Mouse (Mus musculus) fat pad, adult 2 months (tissue): ENCODE results near the gene Timm13.
A peak's percentile ranks its signal among the peaks of the same experiment; 100 is the strongest.

ENCODE experiments used
- DNase-seq: peaks from one replicate; pipeline ENCODE4 v3.0.0-alpha.2; 2011; ENCODE audit warnings: low read depth, low spot score; ENCODE audit errors: extremely low read depth

Gene Timm13

GRCm38 (mm10) chr10:80909375-80910162 is 8.8 kb upstream of the Timm13 start:
- no peak for DNase-seq

DNA sequence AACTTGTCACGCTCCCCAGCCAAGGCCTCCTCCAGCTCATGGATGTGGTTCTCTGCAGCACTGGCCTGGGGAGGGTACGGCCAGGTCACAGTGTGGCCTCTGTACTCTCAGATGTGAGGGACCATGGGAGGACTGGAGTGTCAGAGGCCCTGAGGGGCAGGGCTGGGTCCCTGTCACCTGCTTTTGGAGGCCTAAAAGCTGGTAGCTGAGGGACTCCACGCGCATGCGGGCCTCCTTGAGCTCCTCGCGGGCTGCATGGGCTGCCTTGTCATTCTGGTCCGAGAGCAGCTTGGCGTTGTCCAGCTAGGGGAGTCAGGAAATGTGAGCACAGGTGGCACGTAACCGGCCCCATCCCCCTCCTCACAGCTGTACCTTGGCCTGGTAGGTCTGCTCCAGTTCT is 3.9 kb upstream of the Timm13 start:
- DNase-seq = no peak

DNA sequence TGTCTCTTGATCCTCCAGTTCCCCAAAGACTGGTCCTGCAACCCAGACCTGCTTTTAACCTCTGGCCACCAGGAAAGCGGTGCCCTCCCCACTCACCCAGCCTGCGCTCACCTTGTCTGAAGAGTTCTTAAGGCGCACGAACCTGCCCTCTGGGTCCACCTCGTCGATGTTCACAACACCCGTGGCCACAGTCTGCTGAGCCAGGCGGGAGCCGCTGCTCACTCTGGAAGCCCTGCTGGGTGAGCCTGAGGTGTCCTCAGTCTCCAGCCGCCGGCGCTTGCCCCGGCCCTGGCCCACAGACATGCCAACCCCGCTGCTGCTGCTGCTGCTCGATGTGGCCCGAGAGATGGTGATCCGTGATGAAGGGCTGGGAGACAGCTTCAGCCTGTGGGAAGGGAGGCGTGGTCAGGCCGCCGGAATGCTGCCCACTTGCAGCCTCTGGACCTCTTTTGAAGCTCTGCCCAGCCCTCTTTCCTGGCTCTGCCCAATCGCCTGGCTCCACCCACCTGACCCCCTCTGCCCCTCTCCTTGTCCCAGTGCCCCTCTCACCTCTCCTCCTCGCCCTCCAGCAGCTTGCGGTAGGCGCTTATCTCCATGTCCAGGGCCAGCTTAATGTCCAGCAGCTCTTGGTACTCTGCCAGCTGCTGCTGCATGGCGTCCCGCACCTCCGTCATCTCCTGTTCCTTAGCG is 3.4 kb upstream of the Timm13 start:
- no peak for DNase-seq

DNA sequence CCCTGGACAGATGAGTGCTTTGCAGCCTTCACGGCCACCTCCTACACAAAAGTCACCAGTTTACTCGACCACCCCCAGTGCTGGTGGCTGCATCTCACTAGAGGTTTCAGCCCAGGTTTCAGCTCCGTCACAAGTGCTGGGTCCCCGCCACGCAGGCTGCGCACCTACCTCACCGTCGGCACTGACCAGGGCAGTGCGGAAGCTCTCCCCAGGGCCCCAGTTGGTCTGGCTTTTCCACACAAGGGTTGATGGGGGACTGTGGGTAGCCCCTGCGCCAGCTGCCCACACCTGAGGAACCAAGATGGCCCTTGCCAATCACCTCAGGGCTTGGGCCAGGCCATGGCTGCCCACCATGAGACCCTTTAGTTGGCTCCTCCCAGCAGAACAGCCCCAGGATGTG is 2.5 kb upstream of the Timm13 start:
- DNase-seq = no peak

GRCm38 (mm10) chr10:80902273-80902940 is 1.6 kb upstream of the Timm13 start:
- DNase-seq = no peak

DNA sequence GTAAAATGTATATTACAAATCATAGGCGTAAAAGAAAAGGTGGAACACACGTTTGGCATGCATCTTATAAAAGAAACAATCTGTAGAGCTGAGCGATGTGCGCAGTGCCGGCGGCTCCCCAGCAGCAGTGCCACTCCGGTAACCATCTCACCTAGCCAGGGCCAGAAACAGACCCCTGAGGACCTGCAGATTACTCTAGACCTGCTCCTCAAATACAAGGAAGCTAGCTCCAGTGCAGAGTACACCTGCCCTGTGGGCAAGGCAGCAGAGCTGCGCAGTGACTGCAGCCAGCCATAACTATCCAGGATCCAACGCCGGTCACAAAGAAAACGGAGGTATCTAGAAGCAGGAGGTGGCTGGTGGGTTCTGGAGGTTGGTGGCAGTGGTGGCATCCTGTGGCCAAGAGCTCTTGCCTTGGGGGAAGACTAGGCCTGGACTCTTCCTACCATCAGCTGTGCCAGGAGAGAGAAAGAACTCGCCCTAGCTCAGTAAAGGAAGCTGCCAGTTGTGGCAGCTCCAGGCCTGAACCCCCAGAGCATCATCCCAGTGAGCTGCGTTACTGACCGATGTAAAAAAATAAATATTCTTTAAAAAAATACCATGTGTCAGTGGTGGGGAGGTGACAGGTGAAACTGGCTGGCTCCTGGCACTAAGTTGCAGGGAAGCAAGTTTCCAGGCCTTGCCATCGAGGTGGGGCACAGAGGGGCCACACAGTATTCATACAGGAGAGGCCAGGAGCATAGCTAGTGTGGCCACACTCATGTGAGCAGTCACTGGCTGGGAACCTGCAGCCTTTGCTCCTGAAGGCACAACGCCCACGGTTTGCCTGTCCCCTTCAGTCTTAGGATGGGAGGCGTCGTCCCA is 872 bp upstream of the Timm13 start:
- DNase-seq = no peak

GRCm38 (mm10) chr10:80899591-80900317 is 1.0 kb downstream of the Timm13 start:
- no peak for DNase-seq

DNA sequence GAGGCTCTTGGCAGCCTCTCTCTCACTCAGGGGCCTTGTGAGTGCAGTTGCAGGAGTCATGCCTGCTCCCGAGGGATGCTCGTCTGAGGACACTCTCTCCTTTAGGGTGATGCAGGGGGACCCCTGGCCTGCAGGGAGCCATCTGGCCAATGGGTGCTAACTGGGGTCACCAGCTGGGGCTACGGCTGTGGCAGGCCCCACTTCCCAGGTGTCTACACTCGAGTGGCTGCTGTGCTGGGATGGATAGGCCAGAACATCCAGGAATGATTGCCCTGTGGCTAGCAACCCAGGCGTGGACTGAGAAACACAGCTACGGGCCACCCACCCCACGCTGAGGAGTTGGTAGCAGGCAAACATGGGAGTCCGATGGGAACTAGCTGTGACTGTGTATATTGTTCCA is 1.7 kb downstream of the Timm13 start:
- no peak for DNase-seq

DNA sequence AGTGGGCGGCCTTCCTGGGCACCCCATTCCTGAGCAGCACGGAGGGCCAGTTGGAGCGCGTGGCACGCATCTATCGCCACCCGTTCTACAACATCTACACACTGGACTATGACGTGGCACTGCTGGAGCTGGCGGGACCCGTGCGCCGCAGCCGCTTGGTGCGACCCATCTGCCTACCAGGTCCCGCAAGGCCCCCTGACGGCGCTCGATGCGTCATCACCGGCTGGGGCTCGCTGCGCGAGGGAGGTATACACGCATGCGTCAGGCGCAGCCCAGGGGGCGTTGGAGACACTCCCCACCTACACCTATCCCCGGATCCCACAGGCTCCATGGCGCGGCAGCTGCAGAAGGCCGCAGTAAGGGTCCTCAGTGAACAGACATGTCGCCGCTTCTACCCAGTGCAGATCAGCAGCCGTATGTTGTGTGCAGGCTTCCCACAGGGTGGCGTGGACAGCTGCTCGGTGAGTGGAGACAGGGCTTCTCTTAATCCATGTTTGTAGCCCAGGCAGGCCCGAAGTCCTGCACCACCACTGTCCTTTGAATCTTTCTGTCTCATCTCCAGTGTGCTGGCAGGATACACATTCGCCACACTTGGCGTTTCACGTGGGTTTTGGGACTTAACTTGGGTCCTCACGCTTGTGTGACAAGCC is 2.8 kb downstream of the Timm13 start:
- no peak for DNase-seq

- no peak for DNase-seq
These were observed 3.9 kb downstream of the Timm13 start for GRCm38 (mm10) chr10:80896581-80897485.

DNA sequence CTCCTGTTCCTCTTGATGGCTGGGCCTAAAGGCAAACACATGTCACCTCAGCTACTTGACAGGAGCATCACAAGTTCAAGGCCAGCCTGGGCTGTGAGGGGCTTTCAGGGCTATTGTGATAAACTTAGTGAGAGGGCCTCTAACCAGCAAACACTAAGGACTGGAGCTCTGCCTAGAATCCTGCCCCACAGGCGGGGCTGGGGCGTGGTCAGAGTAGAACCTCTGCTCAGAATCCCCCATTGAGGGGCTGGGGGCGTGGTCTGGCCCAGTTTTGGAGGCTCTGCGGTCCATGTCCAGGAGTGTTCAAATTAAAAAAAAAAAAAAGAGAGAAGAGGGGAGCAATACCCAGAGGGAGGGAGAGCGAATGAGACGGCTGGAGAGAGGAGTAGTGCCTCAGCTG is 5.1 kb downstream of the Timm13 start:
- no peak for DNase-seq

DNA sequence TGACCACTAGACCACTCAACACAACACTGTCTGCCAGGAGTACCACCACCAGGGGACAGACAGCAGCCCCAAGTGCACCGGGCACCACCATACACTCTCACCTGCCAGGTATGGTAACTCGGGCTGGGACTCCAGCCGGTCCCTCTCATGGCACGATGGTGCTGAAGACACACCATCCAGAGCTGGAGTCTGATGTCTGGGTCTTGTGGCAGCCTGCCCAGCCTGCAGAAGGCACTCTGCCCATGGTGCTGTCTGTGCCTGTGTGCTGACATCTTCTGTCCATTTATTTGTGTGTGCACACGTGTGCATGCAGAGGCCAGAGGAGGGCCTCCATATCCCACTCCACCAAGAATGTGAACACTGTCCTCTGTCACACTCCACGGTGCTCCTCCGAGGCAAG is 5.7 kb downstream of the Timm13 start:
- no peak for DNase-seq

- peak; percentile 13 for DNase-seq
These were observed 13.6 kb downstream of the Timm13 start for GRCm38 (mm10) chr10:80887181-80887580.

GRCm38 (mm10) chr10:80881301-80881700 is 19.5 kb downstream of the Timm13 start:
- DNase-seq = no peak

DNA sequence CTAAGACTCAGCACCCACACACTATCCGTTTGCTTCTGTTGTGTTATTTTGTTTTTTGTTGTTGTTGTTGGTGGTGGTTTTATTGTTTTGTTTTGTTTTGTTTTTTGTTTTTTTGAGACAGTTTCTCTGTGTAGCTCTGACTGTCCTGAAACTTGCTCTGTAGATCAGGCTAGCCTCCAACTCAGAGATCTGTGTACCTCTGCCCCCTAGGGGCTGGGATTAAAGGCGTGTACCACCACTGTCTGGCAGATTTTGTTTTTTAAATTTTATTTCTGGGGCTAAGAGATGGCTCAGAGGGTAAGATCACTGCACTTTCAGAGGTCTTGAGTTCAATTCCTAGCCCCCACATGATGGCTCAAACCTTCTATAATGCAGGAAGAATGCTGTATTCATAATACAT is 19.9 kb downstream of the Timm13 start:
- no peak for DNase-seq

GRCm38 (mm10) chr10:80880131-80880641 is 20.6 kb downstream of the Timm13 start:
- DNase-seq = no peak

DNA sequence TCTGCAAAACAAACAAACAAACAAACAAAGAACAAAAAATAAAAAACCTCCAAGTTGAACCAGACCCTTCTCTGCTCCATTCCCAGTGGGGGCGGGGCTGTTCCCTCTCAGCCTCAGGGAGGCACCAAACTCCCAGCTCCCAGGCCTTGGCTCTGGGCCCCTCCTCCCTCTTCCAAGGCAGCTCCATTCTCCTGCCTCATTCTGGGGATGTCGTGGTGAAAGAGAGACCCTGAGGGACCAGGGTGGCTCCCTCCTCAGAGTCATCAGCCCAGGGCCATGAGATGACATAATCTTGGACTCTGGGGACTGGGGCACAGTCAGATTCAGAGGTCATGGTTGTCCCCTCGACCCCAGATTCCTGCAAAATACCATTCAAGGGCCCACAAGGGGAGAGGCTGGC is 24.2 kb downstream of the Timm13 start:
- no peak for DNase-seq

- no peak for DNase-seq
These were observed 24.7 kb downstream of the Timm13 start for GRCm38 (mm10) chr10:80876028-80876427.

DNA sequence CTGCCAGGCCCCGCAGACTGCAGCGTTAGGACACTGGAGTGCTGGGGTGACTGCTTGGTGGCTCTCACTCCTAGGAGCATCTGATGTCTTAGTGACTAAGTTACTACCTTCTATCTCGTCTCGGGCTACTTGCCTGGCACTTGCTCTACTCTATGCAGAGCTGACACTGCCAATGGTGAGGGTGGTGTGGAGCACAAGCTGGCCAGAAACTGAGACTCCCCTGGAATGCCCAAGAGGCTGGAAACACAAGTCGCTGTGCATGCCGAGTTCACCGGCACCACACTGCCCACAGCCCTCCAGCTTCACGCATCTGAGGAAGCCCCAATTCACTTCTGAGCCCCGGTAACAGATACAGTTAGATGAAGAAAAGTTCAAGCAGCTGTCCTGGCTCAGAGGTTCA is 26.7 kb downstream of the Timm13 start:
- no peak for DNase-seq
